Mouse (Mus musculus) forebrain, postnatal 0 days (tissue): ENCODE results near the gene Egflam. TPM values are rescaled to one million over a fixed set of nuclear protein-coding genes. Genes with fewer than 3 reads are reported as not detected.

Experiments used
- ATAC-seq: fragments of 200-750 bp; cut with Nextera tagmentation; 2 replicates; pipeline ENCODE4 v1.8.0; 2017; ENCODE audit warnings: mild to moderate bottlenecking, moderate library complexity
- DNase-seq: peaks from one replicate; pipeline ENCODE4 v3.0.0-alpha.2; 2015
- H3K27ac ChIP-seq: fragments of 300-500 bp; sonication (generic); 2 replicates; pipeline ENCODE4 v1.5.1; 2014; ENCODE audit warnings: low read depth, mild to moderate bottlenecking, antibody characterized with exemption, low read length, moderate library complexity, mixed read lengths
- H3K27me3 ChIP-seq: fragments of 300-500 bp; sonication (generic); 2 replicates; pipeline ENCODE4 v1.6.1; 2014; ENCODE audit warnings: mild to moderate bottlenecking, low read length, mixed read lengths; ENCODE audit not compliant: insufficient read depth
- H3K36me3 ChIP-seq: fragments of 300-500 bp; sonication (generic); 2 replicates; pipeline ENCODE4 v1.6.1; 2014; ENCODE audit warnings: mild to moderate bottlenecking, moderate library complexity; ENCODE audit not compliant: insufficient read depth
- H3K4me1 ChIP-seq: fragments of 300-500 bp; sonication (generic); 2 replicates; pipeline ENCODE4 v1.6.1; 2014; ENCODE audit warnings: antibody characterized with exemption; ENCODE audit not compliant: insufficient read depth
- H3K4me2 ChIP-seq: fragments of 300-500 bp; sonication (generic); 2 replicates; pipeline ENCODE4 v1.6.1; 2014; ENCODE audit warnings: low read depth, mild to moderate bottlenecking, moderate library complexity
- H3K4me3 ChIP-seq: fragments of 300-500 bp; sonication (generic); 2 replicates; pipeline ENCODE4 v1.5.1; 2014; ENCODE audit warnings: low read depth, low read length, mixed read lengths
- H3K9ac ChIP-seq: fragments of 300-500 bp; sonication (generic); 2 replicates; pipeline ENCODE4 v1.6.1; 2014; ENCODE audit warnings: mild to moderate bottlenecking
- H3K9me3 ChIP-seq: fragments of 300-500 bp; sonication (generic); 2 replicates; pipeline ENCODE4 v1.6.1; 2016; ENCODE audit warnings: low read length
- CTCF ChIP-seq: sonication (generic); IDR thresholded peaks from 2 replicates; pipeline ENCODE4 v1.5.1; 2016; ENCODE audit warnings: antibody characterized with exemption, control low read depth, low read depth
- WGBS: fragments of 180-500 bp; shearing (Covaris S2); extraction: QIAGEN DNeasy Blood & Tissue Kit; methylation state at CpG from one replicate; pipeline ENCODE4 v1.1.7; 2014; 5-methylcytosine and 5-hydroxymethylcytosine counted together
- polyA plus RNA-seq: library from polyadenylated mRNA; unstranded; fragments of >200 nt; fragmentation: Nextera tagmentation; extraction: Ambion mirVana; gene quantifications from 2 replicates; pipeline ENCODE4 v1.2.1, GENCODE M21; 2015
- total RNA-seq: library from RNA; depleted of rRNA; stranded (reverse); fragments of >200 nt; gene quantifications from 2 replicates; pipeline ENCODE4 v1.2.3, GENCODE M21; 2014

Egflam gene
- total and polyA plus RNA-seq, 2 experiments from 2014 or later = 4.5 to 5.1 TPM

DNA sequence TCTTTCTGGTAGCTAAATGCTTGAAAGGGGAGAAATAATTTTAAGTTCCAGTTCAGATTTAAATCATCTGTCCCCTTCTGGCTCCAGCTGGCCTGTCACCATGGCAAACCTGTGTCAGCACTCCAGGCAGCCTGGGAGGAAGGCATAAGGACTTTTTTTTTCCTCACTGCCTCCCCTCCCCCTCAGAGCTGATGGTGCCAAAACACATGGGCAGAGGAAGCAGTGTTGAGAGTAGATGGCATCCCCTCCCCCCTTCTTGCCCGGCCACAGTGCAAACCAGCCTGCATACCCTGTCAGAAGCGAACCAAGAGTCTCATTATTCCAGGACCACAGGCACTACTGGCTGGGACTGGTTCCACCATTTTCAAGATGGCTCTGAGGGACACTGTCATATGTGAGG, 199.4 kb downstream of the Egflam start:
- DNase-seq = peak; percentile 68
- H3K27me3 ChIP-seq = no peaks in the 10 kb centered on the region
- ATAC-seq = peak; percentile 59
- H3K36me3 ChIP-seq = no peaks in the 10 kb centered on the region
- WGBS = 12% methylated on average over 2 of the region's 2 CpGs
- no peak overlapping the region for H3K4me3 ChIP-seq
- H3K4me2 ChIP-seq = no peak overlapping the region
- no peak overlapping the region for H3K9ac ChIP-seq
- no peaks in the 10 kb centered on the region for H3K9me3 ChIP-seq
- TF ChIP-seq CTCF = no peak
- H3K27ac ChIP-seq = 0 out of 2 replicates have a peak overlapping the region, but pooled peaks have one; percentile 0
- peaks cover 11% of the 10 kb centered on the region; the same call in 1 of the 2 replicates for H3K4me1 ChIP-seq

DNA sequence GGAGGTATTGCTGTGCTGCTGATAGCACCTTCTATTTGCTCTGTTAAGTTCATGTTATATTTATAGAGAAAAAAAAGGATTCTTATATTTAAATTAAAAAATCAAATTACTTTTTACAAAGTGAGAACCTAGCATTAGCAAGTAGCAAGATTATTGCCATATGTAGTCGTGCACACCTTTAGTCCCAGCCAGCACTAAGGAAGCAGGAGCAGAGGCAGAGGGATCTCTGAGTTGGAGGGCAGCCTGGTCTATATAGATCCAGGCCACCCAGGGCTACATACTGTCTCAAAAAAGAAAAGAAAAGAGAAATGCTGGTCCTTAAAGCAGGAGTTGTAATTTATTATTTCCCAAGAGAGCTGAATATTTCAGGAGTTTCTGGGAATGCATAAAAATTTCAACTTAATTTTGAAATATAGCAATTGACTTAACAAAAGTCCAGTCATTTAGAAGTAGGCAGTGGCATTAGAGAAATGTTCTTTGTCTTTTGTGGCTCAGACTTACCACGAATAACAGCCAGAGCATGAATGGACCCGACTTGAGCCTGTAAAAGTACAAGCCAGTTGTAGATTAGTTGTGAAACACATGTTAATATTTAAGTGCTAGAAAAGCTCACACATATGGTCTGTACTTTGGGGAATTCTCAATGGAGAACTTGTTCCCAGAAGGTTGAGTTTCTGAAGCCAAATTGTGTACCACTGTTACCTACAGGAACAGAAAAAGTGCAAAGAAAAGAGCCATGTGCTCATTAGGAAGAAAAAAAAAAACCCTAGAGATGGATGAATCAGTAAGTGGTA, 200.3 kb downstream of the Egflam start:
- no peak for ATAC-seq

DNA sequence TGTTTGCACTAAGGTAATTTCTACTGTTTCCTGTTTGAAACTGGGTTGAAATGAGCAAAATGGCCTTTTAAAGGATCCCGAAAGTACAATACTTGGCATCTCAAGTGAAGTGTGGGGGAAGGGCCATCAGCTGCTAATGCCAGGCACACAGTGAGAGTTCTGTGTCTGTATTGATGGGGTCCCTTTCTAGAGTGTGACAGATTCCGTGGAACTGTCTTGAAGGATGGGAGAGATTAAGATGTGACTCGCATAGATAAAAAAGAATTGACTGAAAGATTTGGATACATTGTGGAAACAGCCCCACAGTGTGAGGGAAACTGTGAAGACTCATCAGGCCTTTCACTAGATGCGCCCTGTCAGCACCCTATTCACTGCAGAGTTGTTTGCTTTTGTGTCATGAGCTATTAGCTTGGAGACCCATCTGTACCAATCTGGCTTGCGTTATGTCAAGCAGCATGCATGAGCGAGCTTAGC, 203.4 kb downstream of the Egflam start:
- Histone ChIP-seq H3K4me3 (no peak overlapping the region), H3K4me2 (no peak overlapping the region), H3K27me3 (no peaks in the 10 kb centered on the region), H3K4me1 (peaks cover 11% of the 10 kb centered on the region; the same call in 1 of the 2 replicates), H3K36me3 (peaks cover 8% of the 10 kb centered on the region), H3K9me3 (no peaks in the 10 kb centered on the region), H3K27ac (peak overlapping the region; percentile 46), H3K9ac (no peak overlapping the region)
- 17% methylated on average over 6 of the region's 6 CpGs for WGBS
- peak; percentile 75 for DNase-seq
- no peak for TF ChIP-seq CTCF
- peak; percentile 86 for ATAC-seq

More for the DNA sequence above, 200.3 kb downstream of the Egflam start:
- TF ChIP-seq CTCF = no peak
- Histone ChIP-seq H3K4me2 (no peak overlapping the region), H3K4me3 (no peak overlapping the region), H3K36me3 (no peaks in the 10 kb centered on the region), H3K27me3 (no peaks in the 10 kb centered on the region), H3K27ac (no peak overlapping the region), H3K4me1 (peaks cover 11% of the 10 kb centered on the region; the same call in 1 of the 2 replicates), H3K9ac (no peak overlapping the region), H3K9me3 (no peaks in the 10 kb centered on the region)
- no peak for DNase-seq
- WGBS = 38% methylated on average over 3 of the region's 3 CpGs

GRCm38 (mm10) chr15:7194147-7194720, 204.0 kb downstream of the Egflam start:
- no peak for TF ChIP-seq CTCF
- H3K36me3 ChIP-seq = peaks cover 8% of the 10 kb centered on the region
- H3K27me3 ChIP-seq = no peaks in the 10 kb centered on the region
- ATAC-seq (peak; percentile 51), DNase-seq (peak; percentile 57)
- WGBS = 10% methylated on average over 13 of the region's 13 CpGs
- peak overlapping the region; percentile 46 for H3K27ac ChIP-seq
- H3K9me3 ChIP-seq = no peaks in the 10 kb centered on the region
- no peak overlapping the region for H3K4me3 ChIP-seq
- H3K4me1 ChIP-seq = peaks cover 11% of the 10 kb centered on the region; the same call in 1 of the 2 replicates
- H3K4me2 ChIP-seq = no peak overlapping the region
- no peak overlapping the region for H3K9ac ChIP-seq

DNA sequence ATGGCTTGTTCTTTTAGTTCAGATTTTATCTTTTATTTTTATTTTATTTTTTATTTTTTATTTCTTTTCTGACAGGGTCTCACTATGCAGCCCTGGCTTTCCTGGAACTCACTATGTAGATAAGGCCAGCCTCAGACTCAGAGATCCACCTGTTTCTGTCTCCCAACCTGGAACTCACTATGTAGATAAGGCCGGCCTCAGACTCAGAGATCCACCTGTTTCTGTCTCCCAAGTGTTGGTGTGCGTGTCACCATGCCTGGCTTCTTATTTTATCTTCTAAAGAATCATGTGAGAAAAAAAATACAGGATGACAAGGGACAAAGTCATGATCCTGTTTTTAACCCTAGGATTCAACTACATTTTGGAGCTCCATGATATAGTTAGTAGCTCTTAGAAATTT, 205.6 kb downstream of the Egflam start:
- ATAC-seq (no peak), DNase-seq (no peak)
- H3K27ac ChIP-seq = no peak overlapping the region
- no peak for TF ChIP-seq CTCF
- H3K4me1 ChIP-seq = peaks cover 11% of the 10 kb centered on the region; the same call in 1 of the 2 replicates
- no peak overlapping the region for H3K4me3 ChIP-seq
- WGBS = 93% methylated on average over 2 of the region's 2 CpGs
- H3K9me3 ChIP-seq = no peaks in the 10 kb centered on the region
- H3K36me3 ChIP-seq = peaks cover 8% of the 10 kb centered on the region
- no peak overlapping the region for H3K4me2 ChIP-seq
- no peak overlapping the region for H3K9ac ChIP-seq
- no peaks in the 10 kb centered on the region for H3K27me3 ChIP-seq

- DNase-seq (no peak), ATAC-seq (no peak)
- Histone ChIP-seq H3K4me1 (peaks cover 9% of the 10 kb centered on the region; the same call in 1 of the 2 replicates), H3K27me3 (no peaks in the 10 kb centered on the region), H3K4me3 (no peak overlapping the region), H3K9me3 (no peaks in the 10 kb centered on the region), H3K4me2 (no peak overlapping the region), H3K9ac (no peak overlapping the region), H3K36me3 (peaks cover 15% of the 10 kb centered on the region), H3K27ac (no peak overlapping the region)
- no peak for TF ChIP-seq CTCF
- 95% methylated on average over 4 of the region's 4 CpGs for WGBS
Measured at GRCm38 (mm10) chr15:7191074-7191473, 207.1 kb downstream of the Egflam start.
